Mouse (Mus musculus) retina, embryonic 14.5 days (tissue): ENCODE measurements at regions not wholly inside any gene's neighbourhood (a gene's known extent, or its start where the extent isn't known, plus 50 kb on each side); places are given as distances from the start of the nearest gene placed in this dataset.

Experiments used
- DNase-seq: peaks from one replicate; pipeline ENCODE4 v3.0.0-alpha.2; 2015; ENCODE audit warnings: low spot score

- peak; percentile 47 for DNase-seq
Observed at GRCm38 (mm10) chr15:13859193-13859592, 685.7 kb upstream of the Cdh6 start.

DNA sequence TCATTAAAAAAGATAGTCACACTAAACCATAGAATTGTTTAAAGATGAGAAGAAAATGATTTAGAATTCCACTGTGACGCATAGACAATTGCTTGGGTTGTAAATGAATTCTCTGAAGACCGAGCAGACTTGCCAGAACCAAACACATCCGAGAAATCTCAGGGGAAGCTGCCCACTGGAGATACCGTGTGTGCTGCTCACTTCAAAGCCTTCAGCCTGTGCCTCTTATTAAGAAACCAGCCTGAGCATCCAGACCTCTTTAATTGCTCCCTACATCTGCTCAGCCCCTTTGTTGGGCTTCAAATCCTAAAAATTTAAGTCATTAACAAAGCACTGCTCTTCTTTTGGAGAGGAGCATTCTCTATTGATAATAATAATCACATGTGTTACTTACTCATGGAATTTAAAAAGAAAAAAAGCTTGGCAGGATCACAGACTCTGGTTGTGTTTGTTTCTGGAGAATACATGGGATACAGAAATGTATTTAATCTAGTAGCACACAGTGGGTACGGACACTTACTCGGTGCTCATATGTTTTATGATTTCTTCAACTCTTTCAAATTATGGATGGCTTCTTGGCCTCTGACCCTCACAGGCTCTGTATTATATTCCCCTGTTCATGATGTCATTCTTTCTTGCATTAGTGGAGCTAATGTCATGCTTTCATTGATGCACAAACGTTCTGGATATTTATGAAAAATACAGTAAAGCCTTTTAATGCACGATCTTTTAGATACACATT, 680.8 kb upstream of the Cdh6 start:
- no peak for DNase-seq
